Mouse (Mus musculus) midbrain, postnatal 0 days (tissue): ENCODE results near the gene Ap2b1. TPM values are rescaled to one million over a fixed set of nuclear protein-coding genes. Genes with fewer than 3 reads are reported as not detected.

Source experiments
- ATAC-seq: fragments of 200-750 bp; cut with Nextera tagmentation; 2 replicates; pipeline ENCODE4 v1.8.0; 2017; ENCODE audit warnings: moderate number of reproducible peaks, mild to moderate bottlenecking, moderate TSS enrichment, moderate library complexity; ENCODE audit not compliant: low FRiP score
- DNase-seq: peaks from one replicate; pipeline ENCODE4 v3.0.0-alpha.2; 2015; ENCODE audit warnings: low spot score
- H3K27ac ChIP-seq: fragments of 300-500 bp; sonication (generic); 2 replicates; pipeline ENCODE4 v1.5.1; 2014; ENCODE audit warnings: low read depth, mild to moderate bottlenecking, low read length, mixed read lengths
- H3K27me3 ChIP-seq: fragments of 300-500 bp; sonication (generic); 2 replicates; pipeline ENCODE4 v1.6.1; 2014; ENCODE audit warnings: low read length, control low read depth, mixed read lengths; ENCODE audit not compliant: insufficient read depth
- H3K36me3 ChIP-seq: fragments of 300-500 bp; sonication (generic); 2 replicates; pipeline ENCODE4 v1.6.1; 2014; ENCODE audit warnings: low read length, control low read depth, mixed read lengths; ENCODE audit not compliant: insufficient read depth
- H3K4me1 ChIP-seq: fragments of 300-500 bp; sonication (generic); 2 replicates; pipeline ENCODE4 v1.6.1; 2014; ENCODE audit warnings: mild to moderate bottlenecking, control low read depth, antibody characterized with exemption, low read length, mixed read lengths; ENCODE audit not compliant: insufficient read depth
- H3K4me2 ChIP-seq: fragments of 300-500 bp; sonication (generic); 2 replicates; pipeline ENCODE4 v1.6.1; 2014; ENCODE audit warnings: low read depth, mild to moderate bottlenecking, low read length, mixed read lengths; ENCODE audit not compliant: poor library complexity, severe bottlenecking
- H3K4me3 ChIP-seq: fragments of 300-500 bp; sonication (generic); 2 replicates; pipeline ENCODE4 v1.5.1; 2014; ENCODE audit warnings: low read depth, mild to moderate bottlenecking, low read length, moderate library complexity
- H3K9ac ChIP-seq: fragments of 300-500 bp; sonication (generic); replicated peaks from 2 replicates; pipeline ENCODE4 v1.6.1; 2014; ENCODE audit warnings: mild to moderate bottlenecking, low read length, moderate library complexity, mixed read lengths; ENCODE audit not compliant: poor library complexity, severe bottlenecking
- H3K9me3 ChIP-seq: fragments of 300-500 bp; sonication (generic); 2 replicates; pipeline ENCODE4 v1.6.1; 2016; ENCODE audit warnings: low read length, control low read depth
- CTCF ChIP-seq: IDR thresholded peaks from 2 replicates; pipeline ENCODE4 v1.5.1; 2016; ENCODE audit warnings: antibody characterized with exemption, mild to moderate bottlenecking
- WGBS: fragments of 180-500 bp; shearing (Covaris S2); extraction: QIAGEN DNeasy Blood & Tissue Kit; methylation state at CpG from one replicate; pipeline ENCODE4 v1.1.7; 2014; 5-methylcytosine and 5-hydroxymethylcytosine counted together
- polyA plus RNA-seq: library from polyadenylated mRNA; unstranded; fragments of >200 nt; fragmentation: Nextera tagmentation; extraction: Ambion mirVana; gene quantifications from 2 replicates; pipeline ENCODE4 v1.2.1, GENCODE M21; 2015
- total RNA-seq: library from RNA; depleted of rRNA; stranded (reverse); fragments of >200 nt; gene quantifications from 2 replicates; pipeline ENCODE4 v1.2.3, GENCODE M21; 2014

The Ap2b1 gene
- total and polyA plus RNA-seq, 2 experiments from 2014 or later, result 110 to 232 TPM

DNA sequence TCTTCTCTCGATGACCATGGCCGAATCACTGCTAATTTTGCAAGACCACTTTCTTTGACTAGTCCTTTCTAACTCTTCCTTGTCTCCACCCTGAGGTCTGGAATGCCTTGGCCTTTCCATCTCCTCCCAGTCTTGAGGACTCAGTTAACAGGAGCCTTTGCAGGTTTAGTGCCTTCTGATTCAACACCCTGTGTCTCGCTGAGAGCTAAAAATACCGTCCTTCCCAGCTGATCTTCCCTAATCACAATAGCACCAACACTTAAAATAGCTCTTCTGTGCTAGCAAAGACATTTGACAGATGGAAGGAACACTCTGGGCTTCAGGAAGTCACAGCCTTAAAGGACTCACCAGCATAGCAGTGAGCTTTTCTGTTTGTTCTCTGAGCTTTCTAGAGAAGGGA is 94.2 kb downstream of the Ap2b1 start:
- ATAC-seq (no peak), DNase-seq (no peak)
- TF ChIP-seq CTCF, result no peak
- Histone ChIP-seq H3K4me2 (no peak overlapping the region), H3K27me3 (no peaks in the 10 kb centered on the region), H3K9ac (no peak overlapping the region), H3K4me3 (no peak overlapping the region), H3K27ac (no peak overlapping the region), H3K9me3 (no peaks in the 10 kb centered on the region), H3K4me1 (no peaks in the 10 kb centered on the region), H3K36me3 (peaks cover 25% of the 10 kb centered on the region)
- 88% methylated on average over 4 of the region's 4 CpGs for WGBS

DNA sequence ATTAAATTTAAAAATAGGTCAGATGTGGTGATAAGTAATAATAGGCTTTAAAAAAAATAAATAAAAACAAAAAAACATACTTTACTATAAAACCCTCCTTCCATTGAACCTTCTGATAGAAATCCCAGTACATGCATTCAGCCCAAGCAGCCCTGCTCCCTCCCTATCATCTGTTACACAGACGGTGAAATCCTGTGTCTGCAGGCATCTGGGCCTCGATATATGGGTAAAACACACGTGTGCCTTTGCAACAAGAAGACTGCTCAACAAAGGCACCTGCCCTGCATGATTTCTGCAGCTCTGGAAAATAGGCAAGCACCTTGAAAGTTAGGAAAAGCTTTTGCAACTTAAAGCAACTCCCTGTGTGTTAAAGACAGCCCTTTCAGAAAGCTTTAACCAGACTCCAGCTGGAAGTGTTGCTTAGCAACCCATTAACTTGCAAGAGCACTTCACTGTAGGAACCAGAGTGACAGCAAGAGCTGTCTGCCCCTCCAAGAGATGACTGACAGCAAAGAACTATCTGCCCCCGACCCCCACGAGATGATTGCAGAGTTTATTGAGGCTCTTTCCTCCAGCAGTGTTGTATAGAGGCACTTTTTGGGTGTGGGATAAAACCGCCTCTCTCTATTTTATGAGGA is 96.1 kb downstream of the Ap2b1 start:
- no peak for TF ChIP-seq CTCF
- 10% methylated on average over 6 of the region's 6 CpGs for WGBS
- H3K9me3 ChIP-seq, result no peaks in the 10 kb centered on the region
- no peaks in the 10 kb centered on the region for H3K4me1 ChIP-seq
- no peak overlapping the region for H3K4me2 ChIP-seq
- no peak for ATAC-seq
- H3K9ac ChIP-seq, result no peak overlapping the region
- H3K4me3 ChIP-seq, result no peak overlapping the region
- DNase-seq, result peak; percentile 58
- peaks cover 30% of the 10 kb centered on the region for H3K36me3 ChIP-seq
- no peaks in the 10 kb centered on the region for H3K27me3 ChIP-seq
- peak overlapping the region; percentile 14; the same call in 1 of the 2 replicates for H3K27ac ChIP-seq

DNA sequence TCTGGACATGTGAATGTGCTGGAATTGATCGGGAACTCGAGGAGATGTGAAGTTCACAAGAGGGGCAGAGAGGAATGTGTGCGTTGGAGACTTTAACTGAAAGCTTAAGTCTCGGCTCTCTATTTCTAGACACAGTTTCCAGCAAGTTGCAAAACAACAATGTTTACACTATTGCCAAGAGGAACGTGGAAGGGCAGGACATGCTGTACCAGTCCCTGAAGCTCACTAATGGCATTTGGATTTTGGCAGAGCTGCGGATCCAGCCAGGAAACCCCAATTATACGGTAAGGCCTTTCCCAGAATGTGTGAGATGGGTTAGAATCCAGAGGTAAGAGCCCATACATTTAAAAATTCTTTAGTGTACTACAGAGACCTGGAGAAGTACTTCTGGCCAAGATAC is 98.8 kb downstream of the Ap2b1 start:
- Histone ChIP-seq H3K36me3 (peaks cover 23% of the 10 kb centered on the region), H3K27me3 (no peaks in the 10 kb centered on the region), H3K27ac (no peak overlapping the region), H3K4me3 (no peak overlapping the region), H3K9ac (no peak overlapping the region), H3K4me2 (no peak overlapping the region), H3K9me3 (no peaks in the 10 kb centered on the region), H3K4me1 (no peaks in the 10 kb centered on the region)
- DNase-seq, result no peak
- ATAC-seq, result no peak
- WGBS, result 94% methylated on average over 7 of the region's 7 CpGs
- TF ChIP-seq CTCF, result no peak

DNA sequence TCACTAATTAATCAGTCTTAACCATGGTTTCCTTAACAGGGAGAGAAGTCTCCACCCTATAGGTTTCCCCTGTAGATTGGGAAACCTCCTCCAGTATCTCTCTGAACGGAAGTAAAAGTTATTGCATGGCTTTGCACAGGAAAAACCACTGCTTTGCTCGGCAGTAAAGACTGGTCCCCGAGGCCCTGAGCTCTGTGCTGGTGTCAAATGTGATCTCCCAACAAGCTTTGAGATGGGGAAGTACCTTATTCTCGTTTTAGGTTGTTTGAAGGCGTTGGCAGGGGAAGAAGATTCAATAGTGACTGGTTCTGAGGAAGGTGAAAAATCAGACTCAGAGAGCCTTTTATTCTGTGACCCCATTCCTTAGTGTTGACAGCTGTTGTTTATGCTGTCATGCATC is 99.9 kb downstream of the Ap2b1 start:
- Histone ChIP-seq H3K9ac (no peak overlapping the region), H3K4me3 (no peak overlapping the region), H3K4me1 (no peaks in the 10 kb centered on the region), H3K36me3 (peaks cover 32% of the 10 kb centered on the region), H3K27me3 (no peaks in the 10 kb centered on the region), H3K27ac (no peak overlapping the region), H3K9me3 (no peaks in the 10 kb centered on the region), H3K4me2 (no peak overlapping the region)
- no peak for TF ChIP-seq CTCF
- ATAC-seq, result no peak
- WGBS, result 82% methylated on average over 5 of the region's 5 CpGs
- no peak for DNase-seq

DNA sequence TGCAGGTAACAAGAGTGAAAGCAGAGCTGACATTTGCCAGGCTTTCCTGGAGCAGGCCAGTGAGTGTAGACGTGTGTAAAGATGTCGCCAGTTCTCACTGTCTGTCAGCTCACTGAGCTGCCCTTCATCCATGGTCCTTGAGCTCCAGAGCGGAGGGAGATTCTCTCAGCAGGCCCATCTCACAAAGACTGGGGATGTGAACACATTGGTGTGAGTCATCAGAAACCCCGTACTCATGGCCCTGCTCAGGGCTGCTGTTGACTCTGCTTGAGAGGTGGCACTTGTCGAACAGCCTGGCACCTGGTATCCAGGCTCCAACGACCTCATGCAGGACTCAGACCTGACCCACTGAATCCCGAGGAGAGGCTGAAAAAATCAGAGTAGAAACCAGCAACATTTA is 105.0 kb downstream of the Ap2b1 start:
- WGBS, result 82% methylated on average over 7 of the region's 7 CpGs
- Histone ChIP-seq H3K4me2 (no peak overlapping the region), H3K9ac (no peak overlapping the region), H3K9me3 (no peaks in the 10 kb centered on the region), H3K4me3 (no peak overlapping the region), H3K36me3 (peaks cover 17% of the 10 kb centered on the region), H3K4me1 (no peaks in the 10 kb centered on the region), H3K27me3 (no peaks in the 10 kb centered on the region), H3K27ac (no peak overlapping the region)
- TF ChIP-seq CTCF, result no peak
- ATAC-seq, result no peak
- DNase-seq, result no peak

DNA sequence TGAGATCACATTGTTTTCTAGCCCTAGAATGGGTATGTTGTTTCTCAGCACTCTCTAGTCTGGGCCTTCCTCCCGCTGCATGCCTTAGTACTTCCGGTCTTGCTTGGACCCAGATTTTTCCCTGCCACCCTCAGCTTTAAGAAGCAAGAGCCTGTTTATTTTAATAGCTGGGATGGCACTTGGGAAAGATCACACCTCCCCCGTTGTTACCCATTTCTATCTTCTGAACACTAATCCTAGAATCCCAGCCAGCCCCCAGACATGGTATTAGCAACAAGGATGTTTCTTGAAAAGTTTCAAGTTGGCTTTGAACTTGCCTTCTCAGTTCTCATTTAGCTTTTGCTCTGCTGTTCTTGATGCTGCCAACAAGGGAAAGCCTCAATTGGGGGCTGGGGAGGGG is 107.6 kb downstream of the Ap2b1 start:
- Histone ChIP-seq H3K9me3 (no peaks in the 10 kb centered on the region), H3K36me3 (peaks cover 14% of the 10 kb centered on the region), H3K4me1 (no peaks in the 10 kb centered on the region; the same call in 1 of the 2 replicates), H3K4me2 (no peak overlapping the region), H3K27ac (no peak overlapping the region), H3K4me3 (no peak overlapping the region), H3K27me3 (no peaks in the 10 kb centered on the region), H3K9ac (no peak overlapping the region)
- ATAC-seq, result no peak
- no peak for DNase-seq
- WGBS, result 77% methylated on average over 3 of the region's 3 CpGs
- no peak for TF ChIP-seq CTCF
